Mouse (Mus musculus): Measurements from ENCODE around the gene Nfib. TPM values are rescaled to one million over a fixed set of nuclear protein-coding genes. Genes with fewer than 3 reads are reported as not detected.

The Nfib gene
- polyA plus RNA-seq, 1 experiment from 2014 or later = 113 TPM

GRCm38 (mm10) chr4:82684088-82684715, 21.3 kb downstream of the Nfib start:
- H3K4me2 ChIP-seq = no peak overlapping the region
- 0 out of 2 replicates have a peak, but pooled peaks cover 4% of the 10 kb centered on the region for H3K4me1 ChIP-seq
- H3K9me3 ChIP-seq = no peaks in the 10 kb centered on the region
- H3K9ac ChIP-seq = no peak overlapping the region
- no peak for ATAC-seq (ENCODE audit: insufficient number of reproducible peaks, low FRiP score, low TSS enrichment, low read depth)
- no peaks in the 10 kb centered on the region for H3K36me3 ChIP-seq
- no peaks in the 10 kb centered on the region for H3K27me3 ChIP-seq
- H3K27ac ChIP-seq = no peak overlapping the region
- WGBS = 75% methylated on average over 12 of the region's 12 CpGs
- no peak overlapping the region for H3K4me3 ChIP-seq

- 90% methylated on average over 6 of the region's 6 CpGs for WGBS
- no peak overlapping the region for H3K4me2 ChIP-seq
Observed at GRCm38 (mm10) chr4:82683583-82683982, 22.0 kb downstream of the Nfib start.

GRCm38 (mm10) chr4:82676104-82676503, 29.4 kb downstream of the Nfib start:
- Histone ChIP-seq H3K27me3 (no peaks in the 10 kb centered on the region), H3K4me2 (no peak overlapping the region), H3K9ac (no peak overlapping the region), H3K4me3 (no peak overlapping the region), H3K27ac (no peak overlapping the region), H3K4me1 (no peaks in the 10 kb centered on the region), H3K9me3 (no peaks in the 10 kb centered on the region), H3K36me3 (no peaks in the 10 kb centered on the region)
- ATAC-seq (ENCODE audit: insufficient number of reproducible peaks, low FRiP score, low TSS enrichment, low read depth) = no peak
- 88% methylated on average over 2 of the region's 2 CpGs for WGBS

More at GRCm38 (mm10) chr4:82683583-82683982, 22.0 kb downstream of the Nfib start:
- no peak for ATAC-seq (ENCODE audit: insufficient number of reproducible peaks, low FRiP score, low TSS enrichment, low read depth)
- Histone ChIP-seq H3K27me3 (no peaks in the 10 kb centered on the region), H3K9ac (no peak overlapping the region), H3K27ac (no peak overlapping the region), H3K9me3 (no peaks in the 10 kb centered on the region), H3K4me1 (0 out of 2 replicates have a peak, but pooled peaks cover 4% of the 10 kb centered on the region), H3K4me3 (no peak overlapping the region), H3K36me3 (no peaks in the 10 kb centered on the region)

GRCm38 (mm10) chr4:82667271-82667872, 38.2 kb downstream of the Nfib start:
- Histone ChIP-seq H3K9me3 (no peaks in the 10 kb centered on the region), H3K9ac (no peak overlapping the region), H3K4me2 (no peak overlapping the region), H3K36me3 (no peaks in the 10 kb centered on the region), H3K27me3 (no peaks in the 10 kb centered on the region), H3K4me1 (no peaks in the 10 kb centered on the region), H3K27ac (no peak overlapping the region), H3K4me3 (no peak overlapping the region)
- ATAC-seq (ENCODE audit: insufficient number of reproducible peaks, low FRiP score, low TSS enrichment, low read depth) = no peak
- 80% methylated on average over 3 of the region's 3 CpGs for WGBS

- ATAC-seq (ENCODE audit: insufficient number of reproducible peaks, low FRiP score, low TSS enrichment, low read depth) = no peak
- 83% methylated on average over 7 of the region's 7 CpGs for WGBS
- no peaks in the 10 kb centered on the region for H3K36me3 ChIP-seq
- no peak overlapping the region for H3K4me2 ChIP-seq
- H3K9ac ChIP-seq = no peak overlapping the region
- H3K27ac ChIP-seq = no peak overlapping the region
- no peak overlapping the region for H3K4me3 ChIP-seq
- H3K9me3 ChIP-seq = no peaks in the 10 kb centered on the region
- H3K4me1 ChIP-seq = no peaks in the 10 kb centered on the region
- H3K27me3 ChIP-seq = no peaks in the 10 kb centered on the region
Observed at GRCm38 (mm10) chr4:82664436-82664835, 41.1 kb downstream of the Nfib start.

GRCm38 (mm10) chr4:82663749-82664381, 41.7 kb downstream of the Nfib start:
- H3K9me3 ChIP-seq = no peaks in the 10 kb centered on the region
- H3K4me3 ChIP-seq = no peak overlapping the region
- no peak overlapping the region for H3K9ac ChIP-seq
- H3K4me1 ChIP-seq = no peaks in the 10 kb centered on the region
- ATAC-seq (ENCODE audit: insufficient number of reproducible peaks, low FRiP score, low TSS enrichment, low read depth) = no peak
- no peaks in the 10 kb centered on the region for H3K36me3 ChIP-seq
- WGBS = 77% methylated on average over 6 of the region's 6 CpGs
- no peak overlapping the region for H3K27ac ChIP-seq
- H3K27me3 ChIP-seq = no peaks in the 10 kb centered on the region
- no peak overlapping the region for H3K4me2 ChIP-seq

- WGBS = 73% methylated on average over 3 of the region's 3 CpGs
Observed at GRCm38 (mm10) chr4:82662626-82663025, 42.9 kb downstream of the Nfib start.

GRCm38 (mm10) chr4:82662222-82662621, 43.3 kb downstream of the Nfib start:
- Histone ChIP-seq H3K27ac (no peak overlapping the region), H3K27me3 (no peaks in the 10 kb centered on the region), H3K9ac (no peak overlapping the region), H3K4me2 (no peak overlapping the region), H3K4me3 (no peak overlapping the region), H3K4me1 (no peaks in the 10 kb centered on the region), H3K9me3 (no peaks in the 10 kb centered on the region), H3K36me3 (no peaks in the 10 kb centered on the region)
- ATAC-seq (ENCODE audit: insufficient number of reproducible peaks, low FRiP score, low TSS enrichment, low read depth) = no peak
- 30% methylated on average over 9 of the region's 9 CpGs for WGBS

More at GRCm38 (mm10) chr4:82662626-82663025, 42.9 kb downstream of the Nfib start:
- H3K4me1 ChIP-seq = no peaks in the 10 kb centered on the region
- H3K4me2 ChIP-seq = no peak overlapping the region
- no peak overlapping the region for H3K9ac ChIP-seq
- no peak overlapping the region for H3K4me3 ChIP-seq
- no peaks in the 10 kb centered on the region for H3K27me3 ChIP-seq
- ATAC-seq (ENCODE audit: insufficient number of reproducible peaks, low FRiP score, low TSS enrichment, low read depth) = no peak
- H3K36me3 ChIP-seq = no peaks in the 10 kb centered on the region
- no peaks in the 10 kb centered on the region for H3K9me3 ChIP-seq
- H3K27ac ChIP-seq = no peak overlapping the region

- WGBS = 89% methylated on average over 7 of the region's 7 CpGs
- ATAC-seq (ENCODE audit: insufficient number of reproducible peaks, low FRiP score, low TSS enrichment, low read depth) = no peak
- H3K9me3 ChIP-seq = no peaks in the 10 kb centered on the region
Observed at GRCm38 (mm10) chr4:82661215-82661614, 44.3 kb downstream of the Nfib start.

GRCm38 (mm10) chr4:82645679-82646078, 59.9 kb downstream of the Nfib start:
- no peak overlapping the region for H3K27ac ChIP-seq
- H3K4me1 ChIP-seq = 0 out of 2 replicates have a peak, but pooled peaks cover 2% of the 10 kb centered on the region
- no peak overlapping the region for H3K4me2 ChIP-seq
- H3K9me3 ChIP-seq = no peaks in the 10 kb centered on the region
- H3K9ac ChIP-seq = no peak overlapping the region
- H3K27me3 ChIP-seq = no peaks in the 10 kb centered on the region
- H3K36me3 ChIP-seq = no peaks in the 10 kb centered on the region
- H3K4me3 ChIP-seq = no peak overlapping the region
- 75% methylated on average over 5 of the region's 5 CpGs for WGBS
- no peak for ATAC-seq (ENCODE audit: insufficient number of reproducible peaks, low FRiP score, low TSS enrichment, low read depth)

More at GRCm38 (mm10) chr4:82661215-82661614, 44.3 kb downstream of the Nfib start:
- H3K27ac ChIP-seq = no peak overlapping the region
- no peaks in the 10 kb centered on the region for H3K36me3 ChIP-seq
- H3K27me3 ChIP-seq = no peaks in the 10 kb centered on the region
- H3K4me1 ChIP-seq = no peaks in the 10 kb centered on the region
- no peak overlapping the region for H3K4me3 ChIP-seq
- no peak overlapping the region for H3K4me2 ChIP-seq
- no peak overlapping the region for H3K9ac ChIP-seq

- ATAC-seq (ENCODE audit: insufficient number of reproducible peaks, low FRiP score, low TSS enrichment, low read depth) = no peak
- Histone ChIP-seq H3K27ac (no peak overlapping the region), H3K27me3 (no peaks in the 10 kb centered on the region), H3K4me2 (no peak overlapping the region), H3K9ac (no peak overlapping the region), H3K9me3 (no peaks in the 10 kb centered on the region), H3K4me3 (no peak overlapping the region), H3K36me3 (no peaks in the 10 kb centered on the region), H3K4me1 (0 out of 2 replicates have a peak, but pooled peaks cover 2% of the 10 kb centered on the region)
- WGBS = 60% methylated on average over 9 of the region's 9 CpGs
Observed at GRCm38 (mm10) chr4:82644797-82645196, 60.8 kb downstream of the Nfib start.

- Histone ChIP-seq H3K27me3 (no peaks in the 10 kb centered on the region), H3K27ac (no peak overlapping the region), H3K9me3 (no peaks in the 10 kb centered on the region), H3K4me1 (0 out of 2 replicates have a peak, but pooled peaks cover 2% of the 10 kb centered on the region), H3K36me3 (no peaks in the 10 kb centered on the region), H3K9ac (no peak overlapping the region), H3K4me3 (no peak overlapping the region), H3K4me2 (no peak overlapping the region)
- no peak for ATAC-seq (ENCODE audit: insufficient number of reproducible peaks, low FRiP score, low TSS enrichment, low read depth)
- WGBS = 73% methylated on average over 5 of the region's 5 CpGs
Observed at GRCm38 (mm10) chr4:82643734-82644085, 61.8 kb downstream of the Nfib start.

Data from limb, embryonic 15.5 days (tissue).